Mouse (Mus musculus): ENCODE measurements around the gene Fgf3.

DNA sequence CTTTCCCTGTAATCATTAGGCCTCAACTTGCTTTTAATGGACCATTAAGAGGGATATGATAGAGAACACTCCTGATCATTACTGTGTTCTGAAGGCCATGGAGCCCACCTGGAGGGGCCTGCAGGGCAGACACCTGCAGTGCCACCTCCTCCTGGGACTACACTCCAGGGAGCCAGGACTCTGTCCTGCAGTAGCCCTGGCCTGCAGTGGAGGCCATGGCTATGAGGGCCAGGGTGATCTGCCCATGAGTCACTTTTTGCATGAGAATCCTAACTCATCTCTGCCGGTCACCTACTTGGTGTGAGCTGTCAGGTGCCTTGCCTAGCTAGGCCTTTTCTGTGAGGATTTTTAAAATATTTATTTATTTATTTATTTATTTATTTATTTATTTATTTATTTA, 40.5 kb downstream of the Fgf3 start:
- no peak for TF ChIP-seq CTCF (IDR thresholded peaks at IDR 0.05; ENCODE audit: low read depth)
- TF ChIP-seq EP300 (IDR thresholded peaks at IDR 0.05; ENCODE audit: low read depth), result no peak
